Mouse (Mus musculus): ENCODE results near the gene Plpp7. TPM values are rescaled to one million over a fixed set of nuclear protein-coding genes. Genes with fewer than 3 reads are reported as not detected.

Gene Plpp7
- polyA plus RNA-seq, 1 experiment, result not detected

DNA sequence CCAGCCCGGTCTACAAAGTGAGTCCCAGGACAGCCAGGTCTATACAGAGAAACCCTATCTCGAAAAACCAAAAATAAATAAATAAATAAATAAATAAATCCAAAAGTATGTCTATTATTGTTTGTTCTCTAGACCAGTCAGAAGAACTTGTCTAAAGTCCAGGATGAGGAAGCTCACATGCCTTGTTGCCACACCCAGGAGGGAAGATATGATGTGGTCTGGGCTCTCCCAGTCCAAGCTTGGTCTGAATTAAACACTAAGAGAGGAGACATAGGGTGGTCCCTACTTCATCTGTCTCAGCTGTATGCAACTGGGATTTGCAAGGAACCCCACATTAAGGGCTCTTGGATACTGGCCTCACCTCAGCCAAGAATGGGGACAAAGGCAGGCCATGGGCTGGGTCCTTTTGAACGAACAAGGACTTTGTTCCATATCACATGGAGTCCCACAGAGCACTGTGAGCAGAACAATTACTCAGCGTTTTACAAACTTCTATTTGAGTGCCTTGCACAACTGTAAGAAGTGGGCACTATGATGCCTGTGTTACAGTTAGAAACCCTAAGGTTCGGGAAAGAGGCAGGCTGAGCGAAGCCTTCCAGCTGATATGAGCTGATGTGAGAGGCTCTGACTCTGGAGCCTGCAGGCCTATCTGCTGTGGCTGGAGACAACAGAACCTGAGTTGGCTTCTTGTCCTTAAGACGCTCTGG is 1.2 kb upstream of the Plpp7 start:
- TF ChIP-seq CTCF (IDR thresholded peaks at IDR 0.05; ENCODE audit: control insufficient read depth, insufficient read depth, low read length) (no peak), POLR2A (IDR thresholded peaks at IDR 0.05; ENCODE audit: borderline replicate concordance, control insufficient read depth, low read depth, low read length) (no peak)
- WGBS, result 77% methylated on average over 7 of the region's 7 CpGs
- Histone ChIP-seq H3K27ac (ENCODE audit: control insufficient read depth, insufficient read depth, low read depth, low read length, poor library complexity) (no peak overlapping the region), H3K4me3 (replicated peaks; ENCODE audit: control insufficient read depth, low read depth, low read length) (no peak overlapping the region), H3K4me1 (ENCODE audit: control insufficient read depth, insufficient read depth, low read length) (peaks cover 2% of the 10 kb centered on the region; the same call in 1 of the 2 replicates)

DNA sequence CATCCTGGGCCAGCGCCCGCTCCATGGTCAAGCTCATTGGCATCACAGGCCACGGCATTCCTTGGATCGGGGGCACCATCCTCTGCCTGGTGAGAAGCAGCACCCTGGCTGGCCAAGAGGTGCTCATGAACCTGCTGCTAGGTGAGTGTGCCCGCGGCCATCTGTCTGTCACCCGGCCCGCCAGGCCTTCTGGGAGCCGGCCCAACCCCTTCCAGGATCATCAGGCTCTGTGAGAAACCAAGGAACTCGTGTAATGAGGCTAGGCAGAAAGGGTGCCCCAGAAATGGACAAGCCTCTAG is 743 bp downstream of the Plpp7 start:
- no peaks in the 10 kb centered on the region for H3K4me1 ChIP-seq (ENCODE audit: control insufficient read depth, insufficient read depth, low read length)

DNA sequence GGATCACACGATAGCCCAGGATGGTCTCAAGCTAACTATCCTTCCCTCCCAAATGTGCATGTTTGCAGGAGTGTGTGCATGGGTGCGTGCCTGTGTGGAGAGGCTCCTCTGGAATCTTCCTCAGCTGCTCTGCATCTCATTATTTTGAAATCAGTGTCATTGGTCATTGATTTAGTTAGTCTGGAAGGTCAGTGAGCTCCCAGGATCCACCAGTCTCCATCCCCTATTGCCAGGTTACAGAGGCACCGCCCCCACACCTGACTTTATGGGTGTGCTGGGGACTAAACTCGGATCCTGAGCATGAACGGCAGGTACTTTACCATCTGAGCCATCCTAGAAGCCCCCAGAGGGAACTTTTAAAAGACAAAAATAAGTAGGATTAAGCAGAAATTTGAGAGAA is 7.6 kb downstream of the Plpp7 start:
- Histone ChIP-seq H3K4me3 (replicated peaks; ENCODE audit: control insufficient read depth, low read depth, low read length) (no peak overlapping the region), H3K4me1 (ENCODE audit: control insufficient read depth, insufficient read depth, low read length) (no peaks in the 10 kb centered on the region), H3K27ac (ENCODE audit: control insufficient read depth, insufficient read depth, low read depth, low read length, poor library complexity) (no peak overlapping the region)
- TF ChIP-seq CTCF (IDR thresholded peaks at IDR 0.05; ENCODE audit: control insufficient read depth, insufficient read depth, low read length), result no peak
- TF ChIP-seq POLR2A (IDR thresholded peaks at IDR 0.05; ENCODE audit: borderline replicate concordance, control insufficient read depth, low read depth, low read length), result no peak
- WGBS, result 78% methylated on average over 5 of the region's 5 CpGs

More for the DNA sequence above, 743 bp downstream of the Plpp7 start:
- 84% methylated on average over 10 of the region's 10 CpGs for WGBS
- no peak overlapping the region for H3K4me3 ChIP-seq (replicated peaks; ENCODE audit: control insufficient read depth, low read depth, low read length)
- no peak overlapping the region for H3K27ac ChIP-seq (ENCODE audit: control insufficient read depth, insufficient read depth, low read depth, low read length, poor library complexity)
- no peak for TF ChIP-seq CTCF (IDR thresholded peaks at IDR 0.05; ENCODE audit: control insufficient read depth, insufficient read depth, low read length)
- TF ChIP-seq POLR2A (IDR thresholded peaks at IDR 0.05; ENCODE audit: borderline replicate concordance, control insufficient read depth, low read depth, low read length), result no peak

- no peak for TF ChIP-seq POLR2A (IDR thresholded peaks at IDR 0.05; ENCODE audit: borderline replicate concordance, control insufficient read depth, low read depth, low read length)
- no peak overlapping the region for H3K27ac ChIP-seq (ENCODE audit: control insufficient read depth, insufficient read depth, low read depth, low read length, poor library complexity)
- WGBS, result 88% methylated on average over 7 of the region's 7 CpGs
- H3K4me1 ChIP-seq (ENCODE audit: control insufficient read depth, insufficient read depth, low read length), result no peaks in the 10 kb centered on the region
- H3K4me3 ChIP-seq (replicated peaks; ENCODE audit: control insufficient read depth, low read depth, low read length), result no peak overlapping the region
These were observed 8.2 kb downstream of the Plpp7 start for GRCm38 (mm10) chr2:32103557-32103956.

DNA sequence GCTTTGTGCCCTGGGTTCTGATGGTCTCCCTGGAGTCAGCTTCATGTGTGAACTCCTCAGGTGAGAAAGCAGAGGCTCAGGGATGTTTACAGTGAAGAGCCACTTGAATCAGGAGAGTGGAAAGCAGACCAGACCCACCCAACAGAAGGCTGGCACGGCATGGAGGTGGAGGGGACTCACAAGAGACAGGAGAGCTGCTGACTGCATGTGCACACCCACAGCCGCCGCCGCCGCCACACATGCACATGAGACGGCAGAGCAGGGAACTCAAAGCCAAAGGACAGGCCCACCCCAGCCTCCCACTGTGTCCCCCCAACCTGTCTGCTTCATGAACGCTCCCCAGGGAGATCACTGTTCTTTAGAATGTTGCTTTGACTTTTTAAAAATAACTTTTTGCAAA is 8.8 kb downstream of the Plpp7 start:
- no peaks in the 10 kb centered on the region for H3K4me1 ChIP-seq (ENCODE audit: control insufficient read depth, insufficient read depth, low read length)

DNA sequence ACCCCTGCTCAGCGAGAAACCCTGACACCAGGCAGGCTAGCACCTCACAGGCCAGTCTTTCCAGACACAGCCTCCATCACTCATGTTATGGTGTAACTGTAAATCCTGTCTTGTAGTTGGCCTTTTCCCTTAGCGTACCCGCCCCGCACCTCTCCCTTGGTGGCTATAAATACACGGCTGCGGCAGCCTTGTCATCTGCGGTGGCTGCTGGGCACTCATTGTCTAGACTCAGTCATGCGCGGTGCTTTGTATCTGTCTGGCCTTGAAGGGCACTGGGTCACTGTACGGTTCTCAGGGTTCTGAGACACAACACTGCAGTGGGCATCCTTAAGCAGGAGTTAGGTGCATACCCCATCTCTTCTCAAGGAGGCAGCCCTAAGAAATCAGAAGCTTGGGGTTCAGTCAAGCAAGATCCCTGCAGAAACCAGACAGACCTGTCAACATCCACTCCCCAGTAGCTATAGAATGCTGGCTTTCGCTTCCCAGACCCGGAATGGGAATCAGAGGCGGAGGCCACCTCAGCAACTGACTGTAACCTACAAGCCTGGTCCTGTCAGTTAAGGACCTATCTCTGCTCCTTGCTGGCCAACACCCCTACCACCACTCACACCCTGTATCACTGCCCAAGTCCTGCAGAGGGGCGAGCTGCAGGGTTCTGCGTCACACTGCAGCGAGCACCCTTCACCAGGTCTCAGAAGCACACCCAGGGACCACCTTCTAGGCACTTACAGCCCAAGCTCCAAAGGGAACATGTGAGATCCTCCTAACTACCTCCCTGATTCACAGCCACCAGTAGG is 10.0 kb downstream of the Plpp7 start:
- TF ChIP-seq CTCF (IDR thresholded peaks at IDR 0.05; ENCODE audit: control insufficient read depth, insufficient read depth, low read length) (no peak), POLR2A (IDR thresholded peaks at IDR 0.05; ENCODE audit: borderline replicate concordance, control insufficient read depth, low read depth, low read length) (no peak)

More for the DNA sequence above, 8.8 kb downstream of the Plpp7 start:
- TF ChIP-seq POLR2A (IDR thresholded peaks at IDR 0.05; ENCODE audit: borderline replicate concordance, control insufficient read depth, low read depth, low read length), result no peak
- TF ChIP-seq CTCF (IDR thresholded peaks at IDR 0.05; ENCODE audit: control insufficient read depth, insufficient read depth, low read length), result no peak
- Histone ChIP-seq H3K27ac (ENCODE audit: control insufficient read depth, insufficient read depth, low read depth, low read length, poor library complexity) (no peak overlapping the region), H3K4me3 (replicated peaks; ENCODE audit: control insufficient read depth, low read depth, low read length) (no peak overlapping the region)
- WGBS, result 87% methylated on average over 7 of the region's 7 CpGs

GRCm38 (mm10) chr2:32105930-32106329 is 10.6 kb downstream of the Plpp7 start:
- TF ChIP-seq POLR2A (IDR thresholded peaks at IDR 0.05; ENCODE audit: borderline replicate concordance, control insufficient read depth, low read depth, low read length) (no peak), CTCF (IDR thresholded peaks at IDR 0.05; ENCODE audit: control insufficient read depth, insufficient read depth, low read length) (no peak)
- Histone ChIP-seq H3K27ac (ENCODE audit: control insufficient read depth, insufficient read depth, low read depth, low read length, poor library complexity) (no peak overlapping the region), H3K4me3 (replicated peaks; ENCODE audit: control insufficient read depth, low read depth, low read length) (no peak overlapping the region), H3K4me1 (ENCODE audit: control insufficient read depth, insufficient read depth, low read length) (no peaks in the 10 kb centered on the region)
- 78% methylated on average over 7 of the region's 7 CpGs for WGBS

More for the DNA sequence above, 10.0 kb downstream of the Plpp7 start:
- no peaks in the 10 kb centered on the region for H3K4me1 ChIP-seq (ENCODE audit: control insufficient read depth, insufficient read depth, low read length)
- no peak overlapping the region for H3K27ac ChIP-seq (ENCODE audit: control insufficient read depth, insufficient read depth, low read depth, low read length, poor library complexity)
- H3K4me3 ChIP-seq (replicated peaks; ENCODE audit: control insufficient read depth, low read depth, low read length), result no peak overlapping the region
- 85% methylated on average over 16 of the region's 16 CpGs for WGBS

DNA sequence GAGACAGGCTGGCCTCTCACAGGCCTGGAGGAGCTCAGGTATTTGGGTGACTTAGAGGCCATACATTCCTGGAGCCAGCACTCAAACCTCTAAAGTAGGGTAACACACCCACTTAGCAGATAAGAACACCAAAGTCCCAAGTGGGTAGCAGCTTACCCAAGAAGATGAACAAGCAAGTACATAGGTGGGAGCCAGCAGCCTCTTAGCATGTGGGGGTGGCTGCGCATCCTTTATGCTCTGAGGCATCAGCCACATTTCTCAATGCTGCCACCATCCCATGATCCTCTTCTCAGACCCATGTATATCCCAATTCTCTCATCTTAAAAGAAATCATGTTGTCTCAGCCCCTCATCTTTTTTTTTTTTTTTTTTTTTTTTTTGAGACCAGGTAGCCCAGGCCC is 15.9 kb downstream of the Plpp7 start:
- TF ChIP-seq POLR2A (IDR thresholded peaks at IDR 0.05; ENCODE audit: borderline replicate concordance, control insufficient read depth, low read depth, low read length) (no peak), CTCF (IDR thresholded peaks at IDR 0.05; ENCODE audit: control insufficient read depth, insufficient read depth, low read length) (no peak)
- Histone ChIP-seq H3K27ac (ENCODE audit: control insufficient read depth, insufficient read depth, low read depth, low read length, poor library complexity) (no peak overlapping the region), H3K4me1 (ENCODE audit: control insufficient read depth, insufficient read depth, low read length) (no peaks in the 10 kb centered on the region; the same call in 1 of the 2 replicates), H3K4me3 (replicated peaks; ENCODE audit: control insufficient read depth, low read depth, low read length) (no peak overlapping the region)
- WGBS, result 96% methylated on average over 1 of the region's 1 CpGs

Data from bone marrow, adult 2 months (tissue).